ENCODE assay signal across 12 mouse cellular contexts in the genomic region with DNA sequence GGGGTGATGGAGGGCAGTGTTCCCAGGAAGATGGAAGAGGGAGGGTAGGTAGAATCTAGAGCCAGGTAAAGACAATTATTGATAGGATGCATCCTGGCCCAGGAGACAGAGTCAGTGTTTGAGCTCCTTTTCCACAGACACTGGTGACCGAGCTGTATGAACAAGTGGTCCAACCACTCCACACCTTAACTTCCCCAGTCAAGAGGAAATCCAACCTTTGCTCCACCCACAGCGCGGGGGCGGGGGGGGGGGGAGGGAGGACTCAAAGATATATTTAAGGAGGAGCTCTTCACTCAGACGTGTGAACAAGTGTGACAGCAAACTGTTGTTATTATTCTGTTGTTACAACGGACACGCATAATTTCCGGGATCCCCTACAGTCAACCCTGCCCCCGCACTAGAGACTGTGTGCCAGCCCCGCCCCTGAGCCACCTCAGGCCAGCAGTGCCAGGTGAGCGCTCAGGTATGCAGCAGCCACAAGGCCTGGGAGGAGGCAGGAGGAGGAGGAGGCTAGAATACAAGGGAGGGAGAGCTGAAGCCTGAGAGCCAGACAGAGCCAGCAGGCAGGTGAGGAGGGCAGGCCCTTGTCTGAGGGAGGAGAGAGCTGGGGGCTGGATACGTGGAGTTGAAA. TPM values are rescaled to one million over a fixed set of nuclear protein-coding genes. Genes with fewer than 3 reads are reported as not detected.
DNase-seq lines count a peak whose midpoint lies in the region; ATAC-seq lines count a peak whose summit lies in the region.
"Had no signal": no experiment of that assay in that cellular context is flagged by ENCODE, and none has a peak within 500 bp of the region (broad histone marks: within the 10 kb centered on the region; RNA-seq: fewer than 3 reads in every experiment).

No protein-coding gene starts in this region.

- H3K27ac ChIP-seq in embryonic facial prominence, embryonic 14.5 days (replicated peaks; ENCODE audit: low read depth, low read length), result no peak overlapping the region
- H3K27ac ChIP-seq: heart, embryonic 10.5 days had no signal

- H3K4me1 ChIP-seq in embryonic facial prominence, embryonic 14.5 days (ENCODE audit: control insufficient read depth, insufficient read depth, low read length), result no peaks in the 10 kb centered on the region
- H3K4me1 ChIP-seq: heart, embryonic 10.5 days had no signal

- peak overlapping the region; percentile 26 for H3K4me2 ChIP-seq in embryonic facial prominence, embryonic 14.5 days (ENCODE audit: low read depth, low read length)
- H3K4me2 ChIP-seq: liver, embryonic 11.5 days had no signal

- intact Hi-C loops in left cerebral cortex, postnatal 10 days (cut with DNase I), result no loop called here

- ATAC-seq in CD4-positive, CD25-positive, alpha-beta regulatory T cell, adult 4 months, result peak; percentile 79
- peak; percentile 88 for ATAC-seq in embryonic facial prominence, embryonic 14.5 days (ENCODE audit: low read depth)

- DNase-seq in embryonic facial prominence, embryonic 14.5 days (ENCODE audit: low spot score), result peak; percentile 65
- peak; percentile 78 for DNase-seq in kidney, postnatal 14 days
- DNase-seq in natural killer cell, adult 2 months (ENCODE audit: low spot score in 2 of 2), result peak; percentile 18 to 38
- no peak for DNase-seq in MN1 (ENCODE audit: low spot score)
- no peak for DNase-seq in yolk sac, embryonic 10.5 days (ENCODE audit: low spot score)
- DNase-seq in left cerebral cortex, postnatal 10 days (ENCODE audit: extremely low spot score in 1 of 2, low spot score in 2 of 2), result no peak
- no peak for DNase-seq in layer of hippocampus, adult 9-11 months
- DNase-seq: cerebellum, adult 18-20 months; thymus, postnatal 25 days had no signal

- no peaks in the 10 kb centered on the region for H3K9me3 ChIP-seq in embryonic facial prominence, embryonic 14.5 days (ENCODE audit: control insufficient read depth, low read length)
- H3K9me3 ChIP-seq: heart, embryonic 10.5 days had no signal

- WGBS in embryonic facial prominence, embryonic 14.5 days, result 12% methylated on average over 12 of the region's 12 CpGs

- peak overlapping the region; percentile 12; the same call in 1 of the 2 replicates for H3K9ac ChIP-seq in embryonic facial prominence, embryonic 14.5 days (ENCODE audit: low read depth, low read length)

- H3K4me3 ChIP-seq in embryonic facial prominence, embryonic 14.5 days (ENCODE audit: low read depth, low read length), result no peak overlapping the region
- H3K4me3 ChIP-seq: heart, embryonic 10.5 days had no signal

- no peaks in the 10 kb centered on the region for H3K36me3 ChIP-seq in embryonic facial prominence, embryonic 14.5 days (ENCODE audit: control insufficient read depth, insufficient read depth, low read length)
- H3K36me3 ChIP-seq: heart, embryonic 10.5 days had no signal

- no peaks in the 10 kb centered on the region for H3K27me3 ChIP-seq in embryonic facial prominence, embryonic 14.5 days (replicated peaks; ENCODE audit: control insufficient read depth, insufficient read depth, low read length)

RNA-seq across cellular contexts. Expression of a gene that starts 3.8 kb away (rescaled TPM):
- 10 to 100 TPM in 1 of 2 experiments, 1 to 10 TPM in 1; 6.5 to 14.5 TPM for polyA plus RNA-seq in CD4-positive, CD25-positive, alpha-beta regulatory T cell, adult 4 months (2017; shearing (Covaris generic))
- polyA plus RNA-seq in embryonic facial prominence, embryonic 14.5 days (2014; fragmentation: Nextera tagmentation; extraction: Ambion mirVana), result 4.9 and 8.0 TPM in 2 replicates
- 1 to 10 TPM; 3.0 to 4.5 TPM for total RNA-seq in left cerebral cortex, postnatal 10 days (2021)

RNA-seq across cellular contexts. Expression of a gene that starts 18.9 kb away (rescaled TPM):
- polyA plus RNA-seq in CD4-positive, CD25-positive, alpha-beta regulatory T cell, adult 4 months (2017; shearing (Covaris generic)), result 10 to 100 TPM; 17.4 to 27.8 TPM
- polyA plus RNA-seq in embryonic facial prominence, embryonic 14.5 days (2014; fragmentation: Nextera tagmentation; extraction: Ambion mirVana), result 21.6 and 23.9 TPM in 2 replicates
- total RNA-seq in left cerebral cortex, postnatal 10 days (2021), result 10 to 100 TPM; 37.7 to 38.9 TPM

RNA-seq across cellular contexts. Expression of a gene that starts 37.2 kb away (rescaled TPM):
- polyA plus RNA-seq in CD4-positive, CD25-positive, alpha-beta regulatory T cell, adult 4 months (2017; shearing (Covaris generic)), result 10 to 100 TPM; 13.5 to 27.7 TPM
- polyA plus RNA-seq in embryonic facial prominence, embryonic 14.5 days (2014; fragmentation: Nextera tagmentation; extraction: Ambion mirVana), result 49.2 and 50.8 TPM in 2 replicates
- 100 to 1,000 TPM; 114 to 123 TPM for total RNA-seq in left cerebral cortex, postnatal 10 days (2021)

RNA-seq across cellular contexts. Expression of a gene that starts 51.9 kb away (rescaled TPM):
- polyA plus RNA-seq in CD4-positive, CD25-positive, alpha-beta regulatory T cell, adult 4 months (2017; shearing (Covaris generic)), result 1 to 10 TPM; 6.9 to 8.3 TPM
- polyA plus RNA-seq in embryonic facial prominence, embryonic 14.5 days (2014; fragmentation: Nextera tagmentation; extraction: Ambion mirVana), result 405 and 459 TPM in 2 replicates
- 1 to 10 TPM; 2.0 to 3.1 TPM for total RNA-seq in left cerebral cortex, postnatal 10 days (2021)

RNA-seq across cellular contexts. Expression of a gene that starts 59.7 kb away (rescaled TPM):
- polyA plus RNA-seq in CD4-positive, CD25-positive, alpha-beta regulatory T cell, adult 4 months (2017; shearing (Covaris generic)), result 1 to 10 TPM; 1.6 to 2.4 TPM
- 2.6 and 3.4 TPM in 2 replicates for polyA plus RNA-seq in embryonic facial prominence, embryonic 14.5 days (2014; fragmentation: Nextera tagmentation; extraction: Ambion mirVana)
- total RNA-seq in left cerebral cortex, postnatal 10 days (2021), result not detected

Comparison
In these comparisons a context has a peak if more than half of its experiments do, and no peak if none do; other contexts are left out.
1. DNase-seq: peak in embryonic facial prominence, embryonic 14.5 days (single experiment), kidney, postnatal 14 days (single experiment) and natural killer cell, adult 2 months (2 of 2); none in MN1 (single experiment), yolk sac, embryonic 10.5 days (single experiment), left cerebral cortex, postnatal 10 days (0 of 2) and layer of hippocampus, adult 9-11 months (single experiment).